Mouse (Mus musculus): ENCODE data around the gene Pcbp3.

DNA sequence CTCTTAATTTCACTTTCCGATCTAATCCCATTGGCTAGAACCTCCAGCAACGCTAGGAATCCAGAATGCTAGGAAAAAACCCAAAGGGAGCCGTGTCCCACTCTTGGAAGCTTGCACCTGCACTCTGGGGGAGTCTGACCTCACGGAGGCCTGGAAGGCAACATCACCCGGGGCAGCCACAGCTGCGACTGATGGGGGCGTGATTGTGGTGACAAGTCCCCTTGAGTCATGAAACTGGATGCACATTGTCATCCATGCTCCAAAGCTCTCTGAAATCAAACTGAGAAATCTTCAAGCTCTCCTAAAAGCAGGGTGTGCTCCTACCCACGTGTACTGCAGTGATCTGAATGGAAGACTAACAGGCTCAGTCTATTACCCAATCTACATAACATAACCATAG, 224.9 kb downstream of the Pcbp3 start:
- TF ChIP-seq CTCF (IDR thresholded peaks at IDR 0.05; ENCODE audit: control insufficient read depth, insufficient read depth, insufficient replicate concordance, low read depth, low read length) (no peak), POLR2A (IDR thresholded peaks at IDR 0.05; ENCODE audit: control insufficient read depth, low read depth, low read length) (no peak)
